Mouse (Mus musculus): ENCODE measurements around the gene Plcl2. TPM values are rescaled to one million over a fixed set of nuclear protein-coding genes. Genes with fewer than 3 reads are reported as not detected.

The Plcl2 gene
- polyA plus RNA-seq, 1 experiment from 2014 or later, result 2.4 TPM

DNA sequence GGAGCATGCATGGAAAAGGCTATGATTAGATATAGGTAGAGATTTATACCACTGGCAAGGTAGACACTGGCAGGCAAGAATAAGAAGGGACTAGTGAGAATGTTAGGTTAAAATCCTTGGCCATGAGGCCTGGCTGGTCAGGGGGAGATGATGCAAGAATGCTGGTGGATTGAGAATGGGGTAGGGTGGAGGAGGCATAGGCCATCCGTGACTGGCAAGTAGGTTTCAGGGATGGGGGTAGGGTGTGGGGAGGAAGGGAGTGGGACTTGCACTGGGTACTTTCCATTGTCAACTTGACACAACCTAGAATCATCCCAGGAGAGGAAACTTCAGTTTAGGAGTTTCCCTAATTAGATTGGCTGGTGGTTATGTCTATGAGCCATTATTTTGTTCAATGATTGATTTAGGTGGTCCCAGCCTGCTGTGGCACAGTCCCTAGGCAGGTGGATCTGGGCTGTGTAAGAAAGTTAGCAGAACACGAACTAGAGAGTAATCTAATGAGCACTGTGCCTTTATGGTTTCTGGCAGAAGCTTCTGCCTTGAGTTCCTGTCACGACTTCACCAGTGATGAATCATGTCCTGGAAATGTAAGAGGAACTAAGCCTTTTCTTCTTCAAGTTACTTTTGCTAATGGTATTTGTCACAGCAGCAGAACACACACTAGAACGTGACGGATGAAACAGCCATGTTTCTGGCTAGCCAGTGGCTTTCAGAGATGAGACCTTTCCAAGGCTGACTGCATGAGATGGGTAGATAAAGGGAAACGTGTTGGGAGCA is 4.9 kb upstream of the Plcl2 start:
- Histone ChIP-seq H3K36me3 (no peaks in the 10 kb centered on the region), H3K4me2 (no peak overlapping the region), H3K9me3 (replicated peaks) (no peaks in the 10 kb centered on the region), H3K4me3 (no peak overlapping the region), H3K9ac (no peak overlapping the region), H3K27me3 (replicated peaks) (peaks cover 20% of the 10 kb centered on the region), H3K4me1 (peaks cover 11% of the 10 kb centered on the region), H3K27ac (no peak overlapping the region)
- WGBS (ENCODE audit: insufficient replicate concordance), result 39% methylated on average over 6 of the region's 6 CpGs
- ATAC-seq, result no peak

DNA sequence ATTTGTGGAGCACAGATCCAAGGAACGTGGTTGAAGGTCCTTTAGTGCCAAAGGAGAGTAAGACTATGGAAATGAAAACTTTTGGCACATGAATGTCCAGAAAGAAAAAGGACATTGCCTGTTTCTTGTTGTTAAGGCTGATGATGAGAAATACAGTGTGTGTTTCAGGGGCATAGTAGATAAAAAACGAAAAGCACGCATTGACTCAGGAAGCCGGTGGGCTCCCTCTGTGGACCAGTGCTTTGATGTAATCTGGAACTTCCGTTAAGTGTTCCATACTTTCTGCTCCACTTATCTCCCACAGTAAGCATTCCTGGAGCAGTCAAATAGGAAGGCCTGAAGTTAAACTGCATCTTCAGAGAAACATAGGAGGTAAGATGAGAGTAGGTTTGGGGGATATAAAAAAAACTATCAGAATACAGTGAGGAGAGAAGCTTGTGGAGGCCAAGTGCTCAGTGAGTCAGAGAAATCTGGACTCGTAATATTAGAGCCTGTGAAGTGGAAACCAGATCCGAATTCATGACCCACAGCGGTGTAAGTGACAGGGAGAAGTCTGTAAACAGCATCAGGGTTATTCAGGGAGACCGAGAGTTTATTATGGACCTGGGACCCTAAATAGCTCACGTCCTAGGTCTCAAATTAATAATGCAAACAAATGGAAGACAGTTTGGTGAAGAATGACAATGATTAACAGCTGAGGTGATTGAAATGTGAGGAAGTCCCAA is 3.1 kb upstream of the Plcl2 start:
- Histone ChIP-seq H3K4me3 (no peak overlapping the region), H3K9ac (no peak overlapping the region), H3K36me3 (no peaks in the 10 kb centered on the region), H3K9me3 (replicated peaks) (no peaks in the 10 kb centered on the region), H3K4me2 (no peak overlapping the region), H3K4me1 (peaks cover 25% of the 10 kb centered on the region), H3K27me3 (replicated peaks) (peaks cover 20% of the 10 kb centered on the region), H3K27ac (no peak overlapping the region)
- ATAC-seq, result no peak
- WGBS (ENCODE audit: insufficient replicate concordance), result 52% methylated on average over 10 of the region's 10 CpGs

DNA sequence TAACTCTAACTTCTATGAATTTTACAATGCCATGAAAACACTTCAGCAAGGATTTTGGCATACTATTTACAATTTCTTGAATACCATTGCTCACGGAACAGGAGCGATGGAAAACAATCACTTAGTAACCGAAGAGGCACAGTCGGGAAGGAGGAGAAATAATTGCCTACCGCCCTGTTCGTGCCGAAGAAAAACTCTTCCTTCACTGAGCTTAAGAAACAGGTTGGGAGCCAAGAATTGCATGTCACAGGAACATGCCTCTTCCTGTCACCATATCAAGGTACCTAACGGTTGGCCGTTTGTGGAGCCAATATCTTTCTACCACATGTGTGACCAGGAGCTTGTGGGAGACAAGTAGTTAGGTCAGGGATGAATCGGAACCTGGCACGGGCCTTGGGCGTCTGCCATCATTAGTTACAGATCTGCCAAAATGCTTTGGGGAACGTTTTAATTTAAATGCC is 2.3 kb upstream of the Plcl2 start:
- ATAC-seq, result no peak
- Histone ChIP-seq H3K9me3 (replicated peaks) (no peaks in the 10 kb centered on the region), H3K4me1 (peaks cover 28% of the 10 kb centered on the region), H3K9ac (no peak overlapping the region), H3K4me2 (no peak overlapping the region), H3K27me3 (replicated peaks) (peaks cover 20% of the 10 kb centered on the region), H3K4me3 (no peak overlapping the region), H3K27ac (no peak overlapping the region), H3K36me3 (no peaks in the 10 kb centered on the region)
- WGBS (ENCODE audit: insufficient replicate concordance), result 58% methylated on average over 13 of the region's 13 CpGs

DNA sequence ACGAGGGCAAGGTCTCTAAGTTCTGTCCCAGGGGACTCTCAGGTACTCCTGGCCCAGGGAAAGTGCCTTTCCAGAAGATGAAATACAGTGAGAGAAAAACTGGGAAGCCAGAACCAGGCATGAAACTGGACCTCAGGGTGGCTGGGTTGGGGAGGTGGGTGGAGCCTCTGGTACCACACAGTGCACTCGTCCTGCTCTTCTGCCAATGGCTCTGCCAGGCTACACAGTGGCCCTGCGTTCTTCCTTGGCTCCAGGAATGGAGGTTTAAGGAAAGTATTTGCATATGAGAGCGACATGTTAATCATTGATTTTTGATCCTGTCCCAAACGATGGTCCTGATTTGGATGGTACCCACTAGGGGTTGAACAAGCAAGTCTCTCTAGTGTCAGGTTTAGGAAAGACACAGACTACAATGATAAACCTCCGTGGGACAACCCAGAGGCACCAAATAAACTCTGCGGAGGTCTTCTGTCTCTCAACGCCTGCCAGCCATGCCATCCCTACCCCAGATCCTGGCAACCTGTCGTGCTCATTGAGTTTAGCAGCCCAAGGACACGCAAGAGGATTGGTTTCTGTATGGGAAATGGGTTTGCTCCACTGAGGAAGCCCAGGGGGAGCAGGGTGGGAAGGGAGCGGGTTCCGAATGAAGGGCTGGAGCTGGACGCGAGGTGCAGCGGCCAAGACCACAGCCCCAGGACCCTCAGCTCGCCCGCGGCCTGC is 988 bp upstream of the Plcl2 start:
- Histone ChIP-seq H3K27ac (no peak overlapping the region), H3K9me3 (replicated peaks) (no peaks in the 10 kb centered on the region), H3K4me1 (peaks cover 30% of the 10 kb centered on the region), H3K36me3 (no peaks in the 10 kb centered on the region), H3K4me2 (peak overlapping the region; percentile 92), H3K4me3 (peak overlapping the region; percentile 84), H3K9ac (peak overlapping the region; percentile 81), H3K27me3 (replicated peaks) (peaks cover 20% of the 10 kb centered on the region)
- WGBS (ENCODE audit: insufficient replicate concordance), result 18% methylated on average over 18 of the region's 18 CpGs
- ATAC-seq, result peak; percentile 9; the same call in 1 of the 2 replicates

DNA sequence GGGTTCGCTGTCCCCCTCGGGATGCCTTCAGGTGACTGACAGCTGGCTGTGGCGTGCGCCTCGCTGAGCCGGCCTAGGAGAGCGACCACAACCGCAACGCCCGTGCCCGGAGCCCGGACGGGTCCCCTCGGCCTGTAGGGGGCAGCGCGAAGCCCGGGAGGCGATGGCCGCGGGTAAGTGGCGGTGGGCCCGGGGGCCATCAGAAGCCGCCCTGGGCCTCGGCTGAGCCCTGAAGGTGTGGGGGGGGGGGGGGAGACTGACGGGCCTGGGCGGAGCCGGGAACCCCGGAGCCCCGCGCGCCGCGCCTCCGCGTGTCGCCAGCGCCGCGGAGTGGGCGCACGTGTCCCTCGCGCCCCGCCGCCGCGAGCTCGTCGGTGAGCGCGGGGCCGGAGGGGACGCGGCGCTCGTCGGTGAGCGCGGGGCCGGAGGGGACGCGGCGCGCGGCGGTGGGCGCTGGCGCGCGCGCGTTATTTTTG is 390 bp upstream of the Plcl2 start:
- peak overlapping the region; percentile 92 for H3K4me2 ChIP-seq

DNA sequence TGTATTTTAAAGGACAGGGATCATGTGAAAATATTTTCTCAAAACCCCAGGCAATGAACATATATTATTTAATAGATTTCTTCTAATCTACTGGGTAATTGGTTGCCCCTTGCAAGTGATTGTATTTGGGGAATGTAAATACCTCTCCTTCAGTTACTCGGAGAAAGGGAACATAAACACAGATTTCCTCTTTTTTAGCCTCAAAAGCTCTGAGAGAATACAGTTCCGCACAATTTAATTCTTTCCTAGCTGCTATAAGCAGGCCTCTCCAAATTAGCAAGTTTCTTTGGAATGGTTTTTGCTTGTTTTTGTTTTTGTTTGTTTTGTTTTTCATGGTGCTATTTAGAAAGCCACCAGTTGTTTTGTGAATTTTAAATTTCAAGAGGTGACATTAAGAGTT is 1.1 kb downstream of the Plcl2 start:
- peaks cover 16% of the 10 kb centered on the region for H3K27me3 ChIP-seq (replicated peaks)
- H3K27ac ChIP-seq, result no peak overlapping the region
- 30% methylated on average over 2 of the region's 2 CpGs for WGBS (ENCODE audit: insufficient replicate concordance)
- ATAC-seq, result no peak
- peak overlapping the region; percentile 84 for H3K4me3 ChIP-seq
- H3K9ac ChIP-seq, result peak overlapping the region; percentile 81; the same call in 1 of the 2 replicates
- no peaks in the 10 kb centered on the region for H3K9me3 ChIP-seq (replicated peaks)
- H3K36me3 ChIP-seq, result no peaks in the 10 kb centered on the region
- peaks cover 30% of the 10 kb centered on the region for H3K4me1 ChIP-seq
- H3K4me2 ChIP-seq, result peak overlapping the region; percentile 92

More for the DNA sequence above, 390 bp upstream of the Plcl2 start:
- H3K4me1 ChIP-seq, result peaks cover 30% of the 10 kb centered on the region
- WGBS (ENCODE audit: insufficient replicate concordance), result under 1% methylated on average over 57 of the region's 72 CpGs
- peak overlapping the region; percentile 81 for H3K9ac ChIP-seq
- H3K4me3 ChIP-seq, result peak overlapping the region; percentile 84
- H3K9me3 ChIP-seq (replicated peaks), result no peaks in the 10 kb centered on the region
- H3K27ac ChIP-seq, result peak overlapping the region; percentile 70
- H3K36me3 ChIP-seq, result no peaks in the 10 kb centered on the region
- peaks cover 20% of the 10 kb centered on the region for H3K27me3 ChIP-seq (replicated peaks)
- peak; percentile 80 for ATAC-seq

DNA sequence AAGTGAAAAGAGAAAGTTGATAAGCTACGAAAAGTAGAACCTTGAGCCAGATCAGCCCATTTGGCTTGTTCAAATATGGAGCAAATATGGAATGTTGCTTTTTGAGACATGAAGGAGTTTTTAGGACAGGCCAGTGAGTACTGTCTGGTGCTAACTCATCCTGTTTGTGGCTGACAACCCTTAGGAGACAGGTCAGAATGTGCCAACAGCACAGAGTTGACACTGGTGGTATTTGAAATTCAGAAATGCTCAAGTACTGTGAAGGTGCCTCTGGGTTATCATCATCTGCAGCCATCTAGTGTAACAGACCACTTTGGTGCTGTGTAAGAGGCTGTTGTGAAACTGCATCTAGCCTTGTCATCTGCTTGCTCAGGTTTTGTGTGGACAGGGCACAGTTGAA is 1.5 kb downstream of the Plcl2 start:
- no peaks in the 10 kb centered on the region for H3K36me3 ChIP-seq
- H3K27me3 ChIP-seq (replicated peaks), result peaks cover 16% of the 10 kb centered on the region
- H3K9ac ChIP-seq, result no peak overlapping the region; the same call in 1 of the 2 replicates
- H3K4me3 ChIP-seq, result peak overlapping the region; percentile 84; the same call in 1 of the 2 replicates
- H3K9me3 ChIP-seq (replicated peaks), result no peaks in the 10 kb centered on the region
- H3K4me1 ChIP-seq, result peaks cover 30% of the 10 kb centered on the region
- 47% methylated on average over 1 of the region's 1 CpGs for WGBS (ENCODE audit: insufficient replicate concordance)
- peak; percentile 44 for ATAC-seq
- H3K27ac ChIP-seq, result no peak overlapping the region
- peak overlapping the region; percentile 92 for H3K4me2 ChIP-seq

DNA sequence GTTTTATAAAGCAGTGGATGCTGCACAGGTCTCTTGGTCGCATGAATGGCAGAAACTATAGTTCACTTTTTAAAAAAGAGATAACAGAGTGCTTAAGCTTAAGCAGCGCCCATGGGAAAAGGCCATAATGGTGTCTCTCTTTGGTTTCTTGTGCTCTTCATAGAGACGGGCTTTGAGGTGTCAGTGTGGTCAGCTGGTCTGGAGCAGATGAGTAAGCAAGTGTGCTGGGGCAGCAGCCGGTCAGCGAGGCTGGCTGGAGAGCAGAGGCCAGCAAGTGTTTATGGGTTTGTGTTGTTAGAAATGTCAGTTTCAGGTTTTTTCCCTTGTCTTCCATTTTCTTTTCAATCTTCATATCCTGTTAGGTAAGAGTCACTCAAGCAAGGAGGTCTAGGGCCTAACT is 3.0 kb downstream of the Plcl2 start:
- H3K4me2 ChIP-seq, result no peak overlapping the region
- H3K27me3 ChIP-seq (replicated peaks), result peaks cover 12% of the 10 kb centered on the region
- H3K9ac ChIP-seq, result no peak overlapping the region
- 62% methylated on average over 5 of the region's 5 CpGs for WGBS (ENCODE audit: insufficient replicate concordance)
- ATAC-seq, result no peak
- H3K9me3 ChIP-seq (replicated peaks), result no peaks in the 10 kb centered on the region
- no peak overlapping the region for H3K27ac ChIP-seq
- H3K4me1 ChIP-seq, result peaks cover 30% of the 10 kb centered on the region
- H3K4me3 ChIP-seq, result no peak overlapping the region
- no peaks in the 10 kb centered on the region for H3K36me3 ChIP-seq

DNA sequence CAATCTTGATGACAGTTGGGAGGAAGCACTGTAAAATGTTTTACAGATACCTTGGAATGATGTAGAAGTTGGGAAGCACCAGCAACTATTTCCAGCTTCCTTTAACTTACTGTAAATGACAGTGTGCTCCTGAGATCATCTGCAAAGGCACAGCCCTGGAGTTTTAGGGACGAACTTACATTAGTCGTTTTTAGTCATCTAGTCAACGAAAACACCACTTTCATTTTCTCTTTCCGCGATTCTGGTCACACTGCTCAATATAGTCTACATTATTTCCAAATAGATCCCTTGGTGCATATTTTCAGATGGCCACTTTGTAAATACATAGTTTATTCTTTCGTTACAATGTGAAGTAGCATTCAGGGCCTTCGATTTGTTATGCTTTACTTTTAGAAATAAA is 3.6 kb downstream of the Plcl2 start:
- WGBS (ENCODE audit: insufficient replicate concordance), result 86% methylated on average over 7 of the region's 7 CpGs
- peaks cover 30% of the 10 kb centered on the region for H3K4me1 ChIP-seq
- H3K9ac ChIP-seq, result no peak overlapping the region
- H3K9me3 ChIP-seq (replicated peaks), result no peaks in the 10 kb centered on the region
- peaks cover 10% of the 10 kb centered on the region for H3K27me3 ChIP-seq (replicated peaks)
- ATAC-seq, result no peak
- H3K4me2 ChIP-seq, result no peak overlapping the region
- H3K27ac ChIP-seq, result no peak overlapping the region
- no peaks in the 10 kb centered on the region for H3K36me3 ChIP-seq
- H3K4me3 ChIP-seq, result no peak overlapping the region

DNA sequence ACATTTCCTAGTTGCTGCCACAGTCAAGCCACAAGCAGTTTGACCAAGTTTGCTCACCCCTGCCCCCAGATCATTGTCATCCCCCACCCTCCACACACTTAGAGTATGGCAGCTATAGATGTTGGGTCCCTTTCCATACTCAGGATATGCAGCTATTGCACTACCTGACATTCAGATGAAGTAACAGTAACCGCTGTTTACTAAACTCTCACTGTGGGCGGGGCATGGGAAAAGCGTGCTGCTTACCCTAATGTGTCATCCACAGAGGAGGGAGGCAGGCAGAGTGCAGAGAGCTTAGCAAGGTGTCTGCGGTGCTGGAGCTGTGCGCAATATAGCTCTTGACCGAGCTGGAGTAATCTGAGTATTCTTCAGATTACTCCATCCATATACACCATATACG is 4.2 kb downstream of the Plcl2 start:
- H3K9me3 ChIP-seq (replicated peaks), result no peaks in the 10 kb centered on the region
- 92% methylated on average over 7 of the region's 7 CpGs for WGBS (ENCODE audit: insufficient replicate concordance)
- H3K9ac ChIP-seq, result no peak overlapping the region
- no peak overlapping the region for H3K4me3 ChIP-seq
- H3K27me3 ChIP-seq (replicated peaks), result peaks cover 4% of the 10 kb centered on the region
- H3K36me3 ChIP-seq, result no peaks in the 10 kb centered on the region
- H3K27ac ChIP-seq, result no peak overlapping the region
- no peak for ATAC-seq
- no peak overlapping the region for H3K4me2 ChIP-seq
- peaks cover 24% of the 10 kb centered on the region for H3K4me1 ChIP-seq

DNA sequence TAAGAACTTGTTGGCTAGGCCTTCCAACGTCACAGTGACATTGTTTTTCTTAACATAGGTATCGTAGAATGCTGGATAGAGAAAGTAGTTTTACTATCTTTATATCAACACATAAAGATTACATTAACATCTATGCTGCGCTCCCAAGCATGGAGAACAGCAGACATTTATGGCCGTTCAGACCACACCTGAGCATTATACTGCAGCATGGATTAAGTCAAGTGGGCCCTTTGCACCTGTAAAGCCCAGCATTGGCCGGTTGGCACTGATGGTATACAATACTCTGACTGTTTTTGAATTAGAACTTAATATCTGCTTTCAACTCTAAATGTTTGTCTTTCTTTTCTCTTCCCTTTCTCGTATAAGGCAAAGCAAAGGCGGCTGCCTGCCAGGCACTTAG is 4.8 kb downstream of the Plcl2 start:
- H3K9me3 ChIP-seq (replicated peaks), result no peaks in the 10 kb centered on the region
- H3K4me3 ChIP-seq, result no peak overlapping the region
- peaks cover 19% of the 10 kb centered on the region for H3K4me1 ChIP-seq
- H3K27me3 ChIP-seq (replicated peaks), result no peaks in the 10 kb centered on the region
- no peak for ATAC-seq
- no peak overlapping the region for H3K4me2 ChIP-seq
- no peak overlapping the region for H3K27ac ChIP-seq
- 83% methylated on average over 7 of the region's 7 CpGs for WGBS (ENCODE audit: insufficient replicate concordance)
- no peaks in the 10 kb centered on the region for H3K36me3 ChIP-seq
- no peak overlapping the region for H3K9ac ChIP-seq
